Mouse (Mus musculus): ENCODE results near the gene Robo3. TPM values are rescaled to one million over a fixed set of nuclear protein-coding genes. Genes with fewer than 3 reads are reported as not detected.

Robo3 gene
- polyA plus RNA-seq, 1 experiment from 2014 or later: 7.3 TPM

- H3K4me2 ChIP-seq (ENCODE audit: low read length): no peak overlapping the region
- H3K4me3 ChIP-seq (ENCODE audit: low read length): no peak overlapping the region
- H3K36me3 ChIP-seq (ENCODE audit: control insufficient read depth, insufficient read depth, low read length): no peaks in the 10 kb centered on the region
- no peaks in the 10 kb centered on the region for H3K4me1 ChIP-seq (ENCODE audit: control insufficient read depth, insufficient read depth, low read depth, low read length)
- H3K27me3 ChIP-seq (replicated peaks; ENCODE audit: control insufficient read depth, insufficient read depth, low read length): no peaks in the 10 kb centered on the region
- WGBS: 77% methylated on average over 5 of the region's 5 CpGs
- H3K27ac ChIP-seq (ENCODE audit: low read depth, low read length): no peak overlapping the region
- H3K9ac ChIP-seq (ENCODE audit: low read depth, low read length): no peak overlapping the region
- H3K9me3 ChIP-seq (ENCODE audit: control insufficient read depth, low read length): no peaks in the 10 kb centered on the region
- no peak for ATAC-seq
Measured at GRCm38 (mm10) chr9:37365706-37366105, 67.3 kb downstream of the Robo3 start.

Other genes starting within 250 kb of the Robo3 start
- gene Tmem218, start 225.0 kb downstream of the Robo3 start, polyA plus RNA-seq (2015; fragmentation: Nextera tagmentation; extraction: Ambion mirVana): 10.1 and 11.0 TPM in 2 replicates
- 1.9 and 2.6 TPM in 2 replicates for gene Slc37a2, start 177.5 kb downstream of the Robo3 start, polyA plus RNA-seq (2015; fragmentation: Nextera tagmentation; extraction: Ambion mirVana)
- gene Ccdc15, start 84.8 kb downstream of the Robo3 start, polyA plus RNA-seq (2015; fragmentation: Nextera tagmentation; extraction: Ambion mirVana): 6.1 and 7.1 TPM in 2 replicates
- 42.0 and 46.2 TPM in 2 replicates for gene Hepacam, start 65.9 kb downstream of the Robo3 start, polyA plus RNA-seq (2015; fragmentation: Nextera tagmentation; extraction: Ambion mirVana)
- gene Robo4, start 31.3 kb downstream of the Robo3 start, polyA plus RNA-seq (2015; fragmentation: Nextera tagmentation; extraction: Ambion mirVana): 5.5 and 8.6 TPM in 2 replicates
- 24.4 and 28.9 TPM in 2 replicates for gene Msantd2, start 56.1 kb upstream of the Robo3 start, polyA plus RNA-seq (2015; fragmentation: Nextera tagmentation; extraction: Ambion mirVana)
- 44.6 and 47.6 TPM in 2 replicates for gene Esam, start 94.8 kb upstream of the Robo3 start, polyA plus RNA-seq (2015; fragmentation: Nextera tagmentation; extraction: Ambion mirVana)
- 0.92 and 1.1 TPM in 2 replicates for gene Vsig2, start 106.0 kb upstream of the Robo3 start, polyA plus RNA-seq (2015; fragmentation: Nextera tagmentation; extraction: Ambion mirVana)
- 4.8 and 5.8 TPM in 2 replicates for gene Nrgn, start 119.7 kb upstream of the Robo3 start, polyA plus RNA-seq (2015; fragmentation: Nextera tagmentation; extraction: Ambion mirVana)
- gene Siae, start 122.5 kb upstream of the Robo3 start, polyA plus RNA-seq (2015; fragmentation: Nextera tagmentation; extraction: Ambion mirVana): 14.8 and 17.4 TPM in 2 replicates
- gene Spa17, start 180.5 kb upstream of the Robo3 start, polyA plus RNA-seq (2015; fragmentation: Nextera tagmentation; extraction: Ambion mirVana): 7.6 and 9.6 TPM in 2 replicates
- gene Tbrg1, start 224.1 kb upstream of the Robo3 start, polyA plus RNA-seq (2015; fragmentation: Nextera tagmentation; extraction: Ambion mirVana): 87.1 and 89.2 TPM in 2 replicates
- gene Panx3, start 236.0 kb upstream of the Robo3 start, polyA plus RNA-seq (2015; fragmentation: Nextera tagmentation; extraction: Ambion mirVana): 0.15 and 0.51 TPM in 2 replicates